Mouse (Mus musculus) ES-E14 (cell line): ENCODE results near the gene Ccdc107.
A peak's percentile ranks its signal among the peaks of the same experiment; 100 is the strongest.

Experiments used
- HCFC1 ChIP-seq: IDR thresholded peaks from 2 replicates; pipeline ENCODE4 v1.6.1; 2012; ENCODE audit warnings: low read length, inconsistent platforms, borderline replicate concordance; ENCODE audit not compliant: insufficient read depth
- MAFK ChIP-seq: IDR thresholded peaks from 2 replicates; pipeline ENCODE4 v1.6.1; 2014; ENCODE audit warnings: mild to moderate bottlenecking, low read depth, low read length, inconsistent platforms; ENCODE audit not compliant: insufficient read depth
- ZC3H11A ChIP-seq: IDR thresholded peaks from 2 replicates; pipeline ENCODE4 v1.6.1; 2012; ENCODE audit warnings: low read depth, mild to moderate bottlenecking, inconsistent platforms, low read length, borderline replicate concordance
- ZNF384 ChIP-seq: IDR thresholded peaks from 2 replicates; pipeline ENCODE4 v1.6.1; 2012; ENCODE audit warnings: low read depth, low read length, inconsistent platforms

- TF ChIP-seq HCFC1 (no peak), ZNF384 (peak; percentile 53), ZC3H11A (no peak), MAFK (no peak)
Measured at GRCm38 (mm10) chr4:43481894-43482456, 10.7 kb upstream of the Ccdc107 start.
